ENCODE assay signal across 14 mouse cellular contexts in the genomic region with DNA sequence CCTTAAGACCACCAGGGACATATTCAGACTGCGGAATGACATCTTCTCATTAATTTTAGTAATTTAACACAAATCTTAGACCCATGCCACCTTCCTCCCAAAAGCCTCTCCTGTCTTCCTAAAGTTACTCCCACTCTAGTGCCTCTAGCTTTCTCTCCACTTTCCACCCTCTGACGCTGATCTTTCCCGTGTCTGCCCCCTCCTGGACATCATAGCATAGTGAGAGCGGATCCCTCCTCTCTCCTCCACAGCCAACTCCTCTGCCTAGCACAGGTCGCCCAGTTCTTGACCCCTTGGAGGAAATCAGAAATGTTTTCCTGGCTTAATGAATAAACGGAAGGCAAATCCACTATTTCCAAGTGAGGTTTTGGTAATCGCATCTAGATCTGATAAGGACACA.
DNase-seq lines count a peak whose midpoint lies in the region; TF ChIP-seq lines count a peak whose summit lies in the region.
"Had no signal": no experiment of that assay in that cellular context is flagged by ENCODE, and none has a peak within 500 bp of the region (broad histone marks: within the 10 kb centered on the region; RNA-seq: fewer than 3 reads in every experiment).

No protein-coding gene starts in this region.

- no peaks in the 10 kb centered on the region for H3K27me3 ChIP-seq in E14TG2a.4 (ENCODE audit: insufficient read depth, low read length)
- H3K27me3 ChIP-seq: liver, embryonic 12.5 days; midbrain, embryonic 12.5 days; stomach, embryonic 15.5 days had no signal

- H3K4me1 ChIP-seq in E14TG2a.4 (replicated peaks; ENCODE audit: low read depth, low read length), result no peaks in the 10 kb centered on the region
- H3K4me1 ChIP-seq: liver, embryonic 12.5 days; midbrain, embryonic 12.5 days; stomach, embryonic 15.5 days had no signal

- TF ChIP-seq CTCF in layer of hippocampus, adult 2 months (conservative IDR thresholded peaks at IDR 0.05), result peak; percentile 32
- 0 out of 2 replicates have a peak, but pooled peaks have one; percentile 9 for TF ChIP-seq CTCF in E14TG2a.4 (conservative IDR thresholded peaks at IDR 0.05; ENCODE audit: low read length)

- H3K27ac ChIP-seq in layer of hippocampus, adult 2 months, result no peak overlapping the region
- H3K27ac ChIP-seq: liver, embryonic 12.5 days; midbrain, embryonic 12.5 days; stomach, embryonic 15.5 days had no signal

- no peak overlapping the region for H3K4me3 ChIP-seq in layer of hippocampus, adult 2 months
- no peak overlapping the region for H3K4me3 ChIP-seq in E14TG2a.4 (replicated peaks; ENCODE audit: low read length)
- H3K4me3 ChIP-seq: liver, embryonic 12.5 days; midbrain, embryonic 12.5 days; stomach, embryonic 15.5 days had no signal

- DNase-seq in layer of hippocampus, adult 2 months (ENCODE audit: low spot score in 2 of 2), result no peak
- no peak for DNase-seq in layer of hippocampus, postnatal 25 days (ENCODE audit: extremely low spot score in 1 of 2, low spot score in 1 of 2)
- peak; percentile 6 for DNase-seq in 3T3-L1 (ENCODE audit: low read depth, low spot score)
- DNase-seq in embryo, embryonic 10 days (ENCODE audit: low spot score), result peak; percentile 34
- DNase-seq in left cerebral cortex, adult 8-10 months (ENCODE audit: low spot score in 2 of 2), result no peak
- DNase-seq in right cerebral cortex, postnatal 4 days, result no peak
- DNase-seq: adrenal gland, adult 8-10 months; cerebellum, adult 2 months; gastrocnemius, postnatal 25 days; kidney, postnatal 25 days had no signal

- H3K9me3 ChIP-seq in E14TG2a.4 (ENCODE audit: low read length), result no peaks in the 10 kb centered on the region
- H3K9me3 ChIP-seq: liver, embryonic 12.5 days; midbrain, embryonic 12.5 days; stomach, embryonic 15.5 days had no signal

- H3K36me3 ChIP-seq in E14TG2a.4 (ENCODE audit: insufficient read depth, low read length), result no peaks in the 10 kb centered on the region
- H3K36me3 ChIP-seq: liver, embryonic 12.5 days; midbrain, embryonic 12.5 days; stomach, embryonic 15.5 days had no signal

Comparison
In these comparisons a context has a peak if more than half of its experiments do, and no peak if none do; other contexts are left out.
1. DNase-seq: peak in 3T3-L1 (single experiment) and embryo, embryonic 10 days (single experiment); none in layer of hippocampus, adult 2 months (0 of 2), layer of hippocampus, postnatal 25 days (0 of 2), left cerebral cortex, adult 8-10 months (0 of 2) and right cerebral cortex, postnatal 4 days (single experiment).